Mouse (Mus musculus) heart, adult 2 months (tissue): Measurements from ENCODE around the gene Nlrp10.

ENCODE experiments used
- CTCF ChIP-seq: fragments of 200-600 bp; IDR thresholded peaks from 2 replicates; pipeline ENCODE4 v1.8.1; 2022; ENCODE audit warnings: antibody characterized with exemption, mild to moderate bottlenecking, moderate library complexity
- POLR2A ChIP-seq: fragments of 200-500 bp; IDR thresholded peaks from 2 replicates; pipeline ENCODE4 v1.6.1; 2011; ENCODE audit warnings: mild to moderate bottlenecking, low read depth, low read length, control low read depth; ENCODE audit not compliant: insufficient read depth

GRCm38 (mm10) chr7:108884906-108885305 is 45.1 kb downstream of the Nlrp10 start, which contains the start of gene Olfr518:
- no peak for TF ChIP-seq POLR2A
- TF ChIP-seq CTCF: no peak
